Mouse (Mus musculus): ENCODE results near the gene Prkaa1.

Gene Prkaa1

DNA sequence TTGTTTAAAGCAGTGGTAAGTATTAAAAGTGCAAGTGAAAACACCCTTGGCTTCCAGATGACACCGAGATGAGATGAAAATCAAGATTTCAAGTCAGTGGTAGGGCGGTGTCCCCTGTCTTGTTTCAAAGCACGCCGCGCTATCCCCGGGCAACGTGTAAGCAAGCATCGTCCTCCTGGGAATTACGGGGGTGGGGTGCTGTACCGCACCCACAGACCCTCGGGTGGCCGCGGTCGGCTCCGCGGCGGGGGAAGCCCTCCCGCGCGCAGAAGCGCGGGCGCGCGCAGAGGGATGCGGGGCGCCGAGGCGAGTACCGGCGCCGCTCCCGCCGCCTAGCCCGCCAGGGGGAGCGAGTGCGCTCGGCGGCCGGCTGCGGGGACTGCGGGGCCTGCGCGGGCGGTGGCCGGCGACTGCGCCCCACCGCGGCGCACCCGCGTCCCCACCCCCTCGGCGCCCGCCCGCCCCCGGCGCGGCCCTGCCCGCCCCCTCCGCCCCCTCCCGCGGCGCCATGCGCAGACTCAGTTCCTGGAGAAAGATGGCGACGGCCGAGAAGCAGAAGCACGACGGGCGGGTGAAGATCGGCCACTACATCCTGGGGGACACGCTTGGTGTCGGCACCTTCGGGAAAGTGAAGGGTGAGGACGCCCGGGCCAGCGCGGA lies at the start of gene Prkaa1:
Prkaa1 (plus strand) TSS at position 501 of the 660 bp plus-strand sequence.
- peak; percentile 73 to 89 for DNase-seq (ENCODE audit: low spot score in 2 of 2)

DNA sequence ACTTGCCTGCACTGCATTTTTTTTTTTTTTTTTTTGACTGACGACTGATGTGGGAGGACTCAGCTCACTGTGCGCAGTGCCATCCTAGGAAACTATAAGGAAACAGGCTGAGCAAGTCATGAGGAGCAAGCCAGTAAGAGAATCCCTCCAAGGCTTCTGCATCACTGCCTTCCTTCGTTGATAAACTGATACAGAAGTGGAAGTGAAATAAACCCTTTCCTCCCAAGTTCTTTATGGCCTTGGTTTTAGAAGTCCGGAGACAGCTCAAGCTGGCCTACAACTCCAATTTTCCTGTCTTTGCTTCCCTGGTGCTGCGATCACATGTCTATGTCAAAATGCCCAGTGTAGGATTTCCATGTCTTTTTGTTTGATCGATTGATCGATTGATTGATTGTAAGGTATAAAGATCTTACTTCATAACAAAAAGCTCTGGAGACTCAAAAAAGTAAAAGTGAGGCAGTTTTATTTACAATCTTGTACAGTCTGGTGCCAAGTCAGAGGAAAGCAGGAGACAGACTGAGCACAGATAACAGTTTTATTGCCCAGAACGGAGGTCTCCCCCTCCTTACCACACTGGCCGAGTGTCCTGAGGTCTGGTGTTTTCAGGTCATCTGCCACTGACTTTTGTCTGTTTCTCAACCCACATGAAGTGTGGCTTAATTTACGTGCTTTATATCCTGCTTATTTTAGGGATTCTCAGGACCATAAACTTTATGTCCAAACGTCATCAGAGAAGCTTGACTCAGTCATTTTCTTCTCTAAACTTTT lies 47.9 kb upstream of the Prkaa1 start:
- no peak for DNase-seq (ENCODE audit: low spot score in 2 of 2)

- DNase-seq (ENCODE audit: low spot score in 2 of 2) = no peak
Measured at GRCm38 (mm10) chr15:5097376-5097775, 46.3 kb upstream of the Prkaa1 start.

GRCm38 (mm10) chr15:5102312-5102711 lies 41.3 kb upstream of the Prkaa1 start:
- no peak for DNase-seq (ENCODE audit: low spot score in 2 of 2)

GRCm38 (mm10) chr15:5105891-5106290 lies 37.8 kb upstream of the Prkaa1 start:
- DNase-seq (ENCODE audit: low spot score in 2 of 2) = no peak

DNA sequence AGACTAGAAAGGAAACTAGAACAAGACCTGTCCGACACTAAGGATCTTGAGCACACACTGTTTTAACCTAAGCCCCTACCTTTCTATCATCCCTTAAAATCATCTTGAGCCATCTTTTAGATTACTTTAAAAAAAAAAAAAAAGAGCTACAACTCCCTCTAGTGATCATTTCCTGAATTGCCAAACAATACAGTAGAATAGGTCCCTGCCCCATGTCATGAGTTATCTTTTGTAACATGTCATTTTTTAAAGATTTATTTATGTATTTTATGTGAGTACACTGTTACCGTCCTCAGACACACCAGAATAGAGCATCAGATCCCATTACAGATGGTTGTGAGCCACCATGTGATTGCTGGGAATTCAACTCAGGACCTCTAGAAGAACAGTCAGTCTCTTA lies 37.4 kb upstream of the Prkaa1 start:
- no peak for DNase-seq (ENCODE audit: low spot score in 2 of 2)

GRCm38 (mm10) chr15:5107686-5108654 lies 35.7 kb upstream of the Prkaa1 start, which contains the start of gene Card6:
Card6 (minus strand) TSS chr15:5108539.
- no peak for DNase-seq (ENCODE audit: low spot score in 2 of 2)

DNA sequence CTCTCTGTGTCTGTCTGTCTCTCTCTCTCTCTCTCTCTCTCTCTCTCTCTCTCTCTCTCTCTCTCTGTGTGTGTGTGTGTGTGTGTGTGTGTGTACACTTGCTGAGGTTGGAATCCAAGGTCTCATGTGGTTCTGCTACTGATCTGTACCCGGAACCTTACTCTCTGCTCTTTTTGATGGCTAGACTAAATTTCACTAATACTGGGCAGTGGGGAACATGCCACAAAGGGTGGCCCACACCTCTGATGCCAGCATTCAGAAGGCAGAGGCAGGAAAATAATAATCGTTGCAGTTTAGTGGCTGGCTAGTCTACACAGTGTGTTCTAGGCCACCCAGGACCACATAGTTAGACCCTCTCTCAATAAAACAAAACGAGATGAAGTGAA lies 35.0 kb upstream of the Prkaa1 start:
- DNase-seq (ENCODE audit: low spot score in 2 of 2) = no peak

DNA sequence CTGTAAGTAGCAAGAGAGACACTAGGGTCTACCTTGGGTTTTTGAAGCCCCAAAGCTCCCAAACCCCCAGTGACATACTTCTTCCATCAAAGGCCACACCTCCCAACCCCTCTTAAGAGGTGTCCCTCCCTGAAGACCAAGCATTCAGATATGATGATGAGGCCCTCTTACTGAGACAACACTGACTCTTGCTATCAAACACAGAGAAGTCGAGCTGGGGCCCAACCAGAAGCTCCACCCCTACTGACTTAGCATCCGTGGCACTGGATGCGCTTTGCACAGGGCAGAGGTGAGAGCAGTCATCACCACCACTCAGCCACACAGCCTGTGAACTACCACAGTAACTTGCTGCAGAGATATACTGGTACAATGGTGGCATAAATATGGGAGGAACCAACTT lies 31.0 kb upstream of the Prkaa1 start:
- no peak for DNase-seq (ENCODE audit: low spot score in 2 of 2)

DNA sequence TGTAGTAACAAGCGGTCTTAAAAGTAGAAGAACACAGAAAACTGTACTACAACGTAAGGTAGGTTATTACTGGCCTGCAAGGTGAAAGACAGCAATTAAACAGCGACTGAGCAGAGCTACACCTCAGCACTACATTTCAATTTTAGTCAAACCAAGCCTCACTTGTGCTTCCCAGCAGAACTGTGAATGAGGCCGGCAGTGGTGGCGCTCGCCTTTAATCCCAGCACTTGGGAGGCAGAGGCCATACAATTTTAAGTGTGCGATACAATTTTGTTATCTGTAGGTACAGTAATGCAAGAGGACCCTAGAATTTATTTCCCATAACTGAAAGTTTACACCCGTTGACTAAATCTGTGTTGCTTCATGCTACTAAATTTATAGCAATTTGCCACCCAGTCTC lies 28.5 kb upstream of the Prkaa1 start:
- no peak for DNase-seq (ENCODE audit: low spot score in 2 of 2)

- peak; percentile 99 for DNase-seq (ENCODE audit: low spot score in 2 of 2)
Measured at GRCm38 (mm10) chr15:5116270-5117030, 27.2 kb upstream of the Prkaa1 start, which contains the start of gene Rpl37. Rpl37 (plus strand) TSS chr15:5116645.

DNA sequence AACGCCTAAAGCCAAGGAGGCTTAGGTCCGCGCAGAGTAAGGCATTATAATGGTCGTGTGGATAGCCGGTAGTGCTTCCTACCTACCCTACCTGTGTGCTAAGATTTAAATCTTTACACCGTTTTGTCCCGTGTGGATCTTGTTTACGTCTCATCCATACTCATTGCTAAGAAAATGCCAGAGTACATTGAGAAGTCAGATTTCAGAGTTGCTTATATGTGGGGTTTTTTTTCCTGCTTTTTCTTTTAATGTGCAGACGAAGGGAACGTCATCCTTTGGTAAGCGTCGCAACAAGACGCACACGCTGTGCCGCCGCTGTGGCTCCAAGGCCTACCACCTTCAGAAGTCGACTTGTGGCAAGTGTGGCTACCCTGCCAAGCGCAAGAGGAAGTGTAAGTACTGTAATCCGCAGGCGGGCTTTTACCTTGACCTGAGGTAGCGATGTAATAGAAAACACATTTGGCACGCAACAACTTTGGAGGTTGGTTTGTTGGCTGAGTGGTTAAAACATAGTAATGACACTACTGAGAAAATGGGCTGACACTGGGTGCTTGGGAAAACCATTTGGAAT lies 26.5 kb upstream of the Prkaa1 start:
- DNase-seq (ENCODE audit: low spot score in 2 of 2) = no peak

- no peak for DNase-seq (ENCODE audit: low spot score in 2 of 2)
Measured at GRCm38 (mm10) chr15:5118626-5119025, 25.0 kb upstream of the Prkaa1 start.

DNA sequence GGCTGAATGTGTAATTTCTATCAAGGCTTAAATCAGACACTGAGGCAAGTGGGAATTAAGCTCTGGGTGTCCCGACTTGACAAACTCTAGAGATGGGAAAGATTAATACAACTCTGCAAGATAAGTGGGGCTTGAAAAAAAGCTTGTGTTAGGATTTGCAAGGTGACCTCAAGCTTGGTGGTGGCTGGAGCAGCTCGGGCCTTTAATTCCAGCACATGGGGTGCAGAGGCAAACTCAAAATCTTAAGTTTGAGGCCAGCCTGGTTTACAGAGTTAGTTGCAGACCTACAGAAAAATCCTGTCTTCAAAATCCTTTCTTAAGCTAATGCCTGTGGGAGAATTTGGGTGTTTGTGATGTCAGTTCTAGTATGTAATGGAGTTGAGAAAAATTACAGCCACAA lies 24.5 kb upstream of the Prkaa1 start:
- no peak for DNase-seq (ENCODE audit: low spot score in 2 of 2)

GRCm38 (mm10) chr15:5119707-5120106 lies 24.0 kb upstream of the Prkaa1 start:
- no peak for DNase-seq (ENCODE audit: low spot score in 2 of 2)

DNA sequence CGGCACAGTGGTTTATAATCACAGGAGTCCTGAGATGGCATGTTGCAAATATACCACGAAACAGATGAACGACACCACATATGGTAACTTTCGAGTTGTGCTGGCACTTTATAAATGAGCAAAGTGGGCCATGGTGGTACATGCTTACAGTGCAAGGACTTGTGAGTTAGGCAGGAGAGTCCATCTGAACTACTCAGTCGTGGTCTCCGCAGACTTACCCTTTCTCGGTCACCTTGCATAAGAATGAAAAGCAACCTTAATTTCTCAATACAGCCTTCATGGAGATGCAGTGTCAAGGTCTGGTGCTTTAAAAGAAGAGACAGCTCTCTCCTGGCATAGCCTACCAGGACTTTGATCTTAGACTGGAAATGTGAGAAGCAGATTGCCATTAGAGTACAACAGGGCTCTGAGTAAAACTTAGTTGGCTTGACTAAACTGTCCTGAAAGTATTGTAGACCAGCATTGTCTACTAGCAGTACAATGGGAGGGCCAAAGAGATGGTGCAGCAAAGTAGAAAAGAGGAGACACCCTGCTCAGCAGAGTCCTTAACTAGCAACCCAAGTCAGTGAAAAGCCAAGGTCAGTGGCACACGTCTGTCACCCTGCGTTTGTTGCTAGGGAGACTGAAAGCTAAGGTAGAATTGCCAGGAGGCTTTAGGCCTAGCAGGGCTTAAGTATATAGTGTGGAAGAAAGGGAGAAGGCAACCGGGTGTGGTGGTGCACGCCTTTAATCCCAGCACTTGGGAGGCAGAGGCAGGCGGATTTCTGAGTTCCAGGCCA lies 21.9 kb upstream of the Prkaa1 start:
- DNase-seq (ENCODE audit: low spot score in 2 of 2) = no peak

DNA sequence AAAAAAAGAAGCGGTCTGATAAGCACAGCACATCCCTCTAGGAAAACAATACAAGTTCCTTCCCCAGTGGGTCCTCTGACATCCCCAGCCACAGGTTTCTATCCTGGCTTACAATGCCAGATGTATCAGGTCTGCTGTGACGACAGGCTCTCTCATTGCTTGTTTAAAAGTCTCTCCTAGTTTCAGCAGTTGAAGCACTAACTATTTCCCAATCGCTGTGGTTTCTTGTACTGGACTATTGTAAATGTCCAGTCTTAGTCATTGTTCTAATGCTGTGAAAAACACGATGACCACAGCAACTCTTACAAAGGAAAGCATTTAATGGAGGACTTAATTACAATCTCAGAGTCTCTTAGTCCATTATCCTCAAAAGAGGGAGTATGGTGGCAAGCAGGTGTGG lies 17.2 kb upstream of the Prkaa1 start:
- DNase-seq (ENCODE audit: low spot score in 2 of 2) = no peak

DNA sequence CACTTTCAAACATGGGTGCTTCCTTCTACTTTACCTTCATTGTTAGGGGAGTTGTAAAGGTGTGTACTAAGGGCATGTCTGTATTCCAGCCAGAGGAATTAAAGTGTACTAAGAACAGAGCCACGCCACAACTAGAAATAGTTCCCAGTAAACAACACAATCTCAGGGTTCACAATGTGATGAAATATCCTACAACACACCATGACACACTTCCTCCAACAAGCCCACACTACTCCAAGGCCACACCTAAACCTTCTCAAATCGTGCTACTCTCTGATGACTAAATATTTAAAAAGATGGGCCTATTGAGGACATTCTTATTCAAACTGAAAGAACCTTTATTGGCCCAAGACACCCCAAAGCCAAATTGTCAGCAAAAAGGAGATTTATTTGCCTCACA lies 16.2 kb upstream of the Prkaa1 start:
- no peak for DNase-seq (ENCODE audit: low spot score in 2 of 2)

- no peak for DNase-seq (ENCODE audit: low spot score in 2 of 2)
Measured at GRCm38 (mm10) chr15:5128176-5128940, 15.3 kb upstream of the Prkaa1 start.
